Mouse (Mus musculus): Measurements from ENCODE around the gene 3110082I17Rik. TPM values are rescaled to one million over a fixed set of nuclear protein-coding genes. Genes with fewer than 3 reads are reported as not detected.

Gene 3110082I17Rik
- total RNA-seq (2014; rRNA removed) = 4.3 and 7.9 TPM in 2 replicates
- 14.9 and 15.1 TPM in 2 replicates for polyA plus RNA-seq (2015; fragmentation: Nextera tagmentation; extraction: Ambion mirVana)

DNA sequence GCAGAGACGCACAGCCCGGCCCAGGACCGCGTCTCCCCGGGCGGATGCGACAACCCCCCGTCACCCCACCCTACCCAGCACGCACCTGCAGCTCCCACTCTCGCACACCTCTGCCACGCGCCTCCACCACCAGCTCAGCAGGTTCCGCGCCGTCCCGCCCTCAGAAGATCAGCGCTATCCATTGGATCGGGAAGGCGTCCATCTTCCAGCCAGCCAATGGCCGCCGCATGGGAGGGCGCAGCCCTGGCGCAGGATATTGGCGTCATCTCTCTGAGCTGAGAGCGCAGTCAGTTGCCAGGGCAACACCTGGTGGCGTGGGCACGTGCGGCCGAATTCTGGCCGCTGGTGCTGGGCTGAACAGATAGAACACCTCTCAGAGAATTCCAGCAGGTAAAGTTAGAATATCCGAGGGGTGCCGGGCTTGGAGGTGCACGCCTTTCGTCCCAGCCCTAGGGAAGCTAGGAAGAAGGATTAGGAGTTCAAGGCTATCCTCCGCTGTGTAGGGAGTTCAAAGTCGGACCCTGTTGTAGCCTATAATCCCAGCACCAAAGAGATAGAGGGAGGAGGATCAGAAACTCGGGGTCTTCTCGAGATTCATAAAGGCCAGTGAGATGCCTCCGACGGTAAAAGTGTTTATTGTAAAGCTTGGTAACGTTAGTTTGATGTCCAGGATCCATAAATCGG, at the start of gene 3110082I17Rik:
TSS of gene 3110082I17Rik (minus strand) at position 144 of the 684 bp plus-strand sequence.
- no peak for TF ChIP-seq CTCF (IDR thresholded peaks at IDR 0.05)
- WGBS = 3% methylated on average over 42 of the region's 42 CpGs
- no peak within 1 kb of the TSS for H3K27ac ChIP-seq (ENCODE audit: low read depth, low read length)
- H3K9me3 ChIP-seq (ENCODE audit: low read length) = no peaks in the 10 kb centered on the region
- H3K27me3 ChIP-seq (ENCODE audit: insufficient read depth, low read length) = no peaks in the 10 kb centered on the region
- H3K9ac ChIP-seq (replicated peaks; ENCODE audit: low read length, poor library complexity, severe bottlenecking) = peak within 1 kb of the TSS; percentile 59
- H3K4me3 ChIP-seq (ENCODE audit: low read depth, low read length) = peak within 1 kb of the TSS; percentile 55
- no peaks in the 10 kb centered on the region for H3K36me3 ChIP-seq (ENCODE audit: insufficient read depth, low read length)
- ATAC-seq (ENCODE audit: low FRiP score) = peak; percentile 97
- peak within 1 kb of the TSS; percentile 84 for H3K4me2 ChIP-seq (ENCODE audit: low read depth, low read length, poor library complexity, severe bottlenecking)
- H3K4me1 ChIP-seq (ENCODE audit: insufficient read depth, low read length) = peaks cover 7% of the 10 kb centered on the region
- DNase-seq (ENCODE audit: low spot score) = peak; percentile 99

DNA sequence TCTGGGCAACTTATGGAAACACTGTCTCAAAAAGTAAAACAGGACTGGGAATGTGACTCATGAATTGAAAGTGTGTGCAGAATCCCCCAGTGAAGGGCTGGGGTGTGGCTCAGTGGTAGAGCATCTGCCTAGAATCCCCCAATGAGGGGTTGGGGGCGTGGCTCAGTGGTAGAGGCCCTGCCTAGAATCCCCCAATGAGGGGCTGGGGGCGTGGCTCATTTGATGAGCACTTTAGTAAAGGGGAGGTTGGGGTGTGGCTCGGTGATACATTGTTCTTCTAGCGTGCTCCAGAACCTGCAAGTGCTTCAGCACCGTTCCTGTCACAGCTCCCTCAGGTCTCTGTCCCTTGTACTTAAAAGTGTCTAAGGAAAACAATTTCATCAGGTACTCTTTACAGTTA, 45.9 kb upstream of the 3110082I17Rik start:
- ATAC-seq (ENCODE audit: low FRiP score) (no peak), DNase-seq (ENCODE audit: low spot score) (no peak)
- Histone ChIP-seq H3K9ac (replicated peaks; ENCODE audit: low read length, poor library complexity, severe bottlenecking) (no peak overlapping the region), H3K4me3 (ENCODE audit: low read depth, low read length) (no peak overlapping the region), H3K9me3 (ENCODE audit: low read length) (no peaks in the 10 kb centered on the region), H3K4me2 (ENCODE audit: low read depth, low read length, poor library complexity, severe bottlenecking) (no peak overlapping the region), H3K27ac (ENCODE audit: low read depth, low read length) (no peak overlapping the region), H3K4me1 (ENCODE audit: insufficient read depth, low read length) (no peaks in the 10 kb centered on the region), H3K27me3 (ENCODE audit: insufficient read depth, low read length) (peaks cover 2% of the 10 kb centered on the region; the same call in 1 of the 2 replicates), H3K36me3 (ENCODE audit: insufficient read depth, low read length) (no peaks in the 10 kb centered on the region)
- WGBS = 24% methylated on average over 5 of the region's 5 CpGs
- TF ChIP-seq CTCF (IDR thresholded peaks at IDR 0.05) = no peak

DNA sequence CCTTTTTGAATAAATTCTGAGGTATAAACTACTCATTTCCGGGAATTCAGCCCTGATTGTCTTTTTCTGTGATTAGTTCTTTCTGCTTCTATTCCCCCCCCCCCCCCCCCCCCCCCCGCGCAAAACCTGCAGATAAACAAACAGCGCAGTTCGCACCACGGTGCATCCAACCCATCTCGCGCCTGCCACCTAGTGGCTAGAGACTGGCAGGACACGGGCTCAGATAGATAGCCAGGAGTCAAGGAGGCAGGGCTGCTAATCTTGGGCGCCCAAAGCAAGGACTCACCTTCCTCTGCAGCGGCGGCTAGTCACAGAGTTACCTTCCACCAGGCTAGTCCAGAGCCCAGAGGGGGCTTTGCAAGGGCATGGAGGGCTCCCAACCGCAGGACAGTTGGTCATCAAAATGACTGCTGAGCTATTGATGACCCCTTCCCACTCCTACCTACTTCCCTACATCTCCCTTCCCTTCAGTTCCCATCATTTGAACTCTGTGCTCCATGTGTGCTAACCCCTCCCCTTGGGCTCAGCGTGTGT, 44.8 kb upstream of the 3110082I17Rik start:
- Histone ChIP-seq H3K36me3 (ENCODE audit: insufficient read depth, low read length) (no peaks in the 10 kb centered on the region), H3K27ac (ENCODE audit: low read depth, low read length) (no peak overlapping the region), H3K4me2 (ENCODE audit: low read depth, low read length, poor library complexity, severe bottlenecking) (no peak overlapping the region), H3K9ac (replicated peaks; ENCODE audit: low read length, poor library complexity, severe bottlenecking) (no peak overlapping the region), H3K4me3 (ENCODE audit: low read depth, low read length) (no peak overlapping the region), H3K27me3 (ENCODE audit: insufficient read depth, low read length) (peaks cover 2% of the 10 kb centered on the region; the same call in 1 of the 2 replicates), H3K9me3 (ENCODE audit: low read length) (no peaks in the 10 kb centered on the region), H3K4me1 (ENCODE audit: insufficient read depth, low read length) (no peaks in the 10 kb centered on the region)
- WGBS = 6% methylated on average over 11 of the region's 14 CpGs
- peak; percentile 81 for TF ChIP-seq CTCF (IDR thresholded peaks at IDR 0.05)
- ATAC-seq (ENCODE audit: low FRiP score) (no peak; the same call in 1 of the 2 replicates), DNase-seq (ENCODE audit: low spot score) (peak; percentile 82)

DNA sequence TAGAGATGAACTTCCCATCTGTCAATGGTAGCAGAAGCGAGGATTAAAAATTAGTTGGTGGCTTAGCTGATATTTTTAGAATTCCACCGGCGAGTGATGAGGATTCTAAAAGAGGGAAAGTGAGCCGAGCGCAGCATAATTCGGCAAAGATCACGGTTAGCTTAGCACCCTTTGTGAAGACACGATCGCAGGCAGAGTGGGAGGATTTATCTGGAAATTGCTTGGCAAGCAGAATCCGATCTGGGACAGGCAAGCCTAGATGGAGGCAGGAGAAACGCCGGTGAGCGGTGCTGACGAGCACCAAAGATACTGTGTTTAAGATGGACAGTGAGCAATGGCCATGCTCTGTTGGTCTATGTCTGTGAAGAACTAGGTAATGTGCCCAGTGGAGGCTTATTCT, 42.0 kb upstream of the 3110082I17Rik start:
- Histone ChIP-seq H3K4me1 (ENCODE audit: insufficient read depth, low read length) (no peaks in the 10 kb centered on the region), H3K4me3 (ENCODE audit: low read depth, low read length) (no peak overlapping the region), H3K4me2 (ENCODE audit: low read depth, low read length, poor library complexity, severe bottlenecking) (no peak overlapping the region), H3K27me3 (ENCODE audit: insufficient read depth, low read length) (peaks cover 2% of the 10 kb centered on the region; the same call in 1 of the 2 replicates), H3K9ac (replicated peaks; ENCODE audit: low read length, poor library complexity, severe bottlenecking) (no peak overlapping the region), H3K36me3 (ENCODE audit: insufficient read depth, low read length) (no peaks in the 10 kb centered on the region), H3K27ac (ENCODE audit: low read depth, low read length) (no peak overlapping the region), H3K9me3 (ENCODE audit: low read length) (no peaks in the 10 kb centered on the region)
- DNase-seq (ENCODE audit: low spot score) (no peak), ATAC-seq (ENCODE audit: low FRiP score) (no peak)
- WGBS = 78% methylated on average over 14 of the region's 14 CpGs
- TF ChIP-seq CTCF (IDR thresholded peaks at IDR 0.05) = no peak

DNA sequence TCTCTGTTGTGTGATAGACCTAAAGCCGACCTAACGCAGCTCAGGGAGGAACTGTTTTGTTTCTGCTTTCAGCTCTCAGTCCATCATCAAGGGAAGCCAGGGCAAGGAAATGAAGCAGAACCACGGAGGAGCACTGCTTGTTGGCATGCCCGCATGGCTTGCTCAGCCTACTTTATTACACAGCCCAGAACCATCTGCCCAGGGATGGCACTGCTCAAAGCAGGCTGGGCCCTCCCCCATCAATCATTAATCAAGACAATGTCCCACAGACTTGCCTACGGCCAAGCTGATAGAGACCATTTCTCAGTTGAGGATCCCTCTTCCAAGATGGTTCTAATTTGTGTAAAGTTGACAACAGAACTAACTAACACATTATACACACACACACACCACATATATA, 38.5 kb upstream of the 3110082I17Rik start:
- DNase-seq (ENCODE audit: low spot score) (peak; percentile 21), ATAC-seq (ENCODE audit: low FRiP score) (no peak)
- Histone ChIP-seq H3K9ac (replicated peaks; ENCODE audit: low read length, poor library complexity, severe bottlenecking) (no peak overlapping the region), H3K9me3 (ENCODE audit: low read length) (no peaks in the 10 kb centered on the region), H3K27me3 (ENCODE audit: insufficient read depth, low read length) (no peaks in the 10 kb centered on the region), H3K36me3 (ENCODE audit: insufficient read depth, low read length) (no peaks in the 10 kb centered on the region), H3K27ac (ENCODE audit: low read depth, low read length) (no peak overlapping the region), H3K4me2 (ENCODE audit: low read depth, low read length, poor library complexity, severe bottlenecking) (no peak overlapping the region), H3K4me3 (ENCODE audit: low read depth, low read length) (no peak overlapping the region), H3K4me1 (ENCODE audit: insufficient read depth, low read length) (no peaks in the 10 kb centered on the region)
- no peak for TF ChIP-seq CTCF (IDR thresholded peaks at IDR 0.05)
- WGBS = 76% methylated on average over 5 of the region's 5 CpGs

DNA sequence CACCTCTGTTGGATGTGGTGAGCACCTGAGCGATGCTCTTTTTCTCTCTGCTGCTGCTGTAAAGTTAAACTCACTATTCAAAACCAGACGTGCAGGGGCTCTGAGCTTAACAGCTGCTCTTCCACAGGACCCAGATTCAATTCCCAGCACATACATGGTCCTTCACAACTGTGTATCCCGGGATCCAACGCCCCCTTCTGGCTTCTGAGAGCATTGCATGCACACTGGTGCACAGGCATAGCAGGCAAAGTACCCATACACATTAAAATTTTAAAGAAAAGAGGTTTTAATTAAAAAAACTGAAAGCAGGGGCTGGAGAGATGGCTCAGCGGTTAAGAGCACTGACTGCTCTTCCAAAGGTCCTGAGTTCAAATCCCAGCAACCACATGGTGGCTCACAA, 36.6 kb upstream of the 3110082I17Rik start:
- no peak overlapping the region for H3K4me2 ChIP-seq (ENCODE audit: low read depth, low read length, poor library complexity, severe bottlenecking)
- 63% methylated on average over 5 of the region's 5 CpGs for WGBS
- H3K9me3 ChIP-seq (ENCODE audit: low read length) = no peaks in the 10 kb centered on the region
- H3K4me3 ChIP-seq (ENCODE audit: low read depth, low read length) = no peak overlapping the region
- no peak overlapping the region for H3K27ac ChIP-seq (ENCODE audit: low read depth, low read length)
- H3K9ac ChIP-seq (replicated peaks; ENCODE audit: low read length, poor library complexity, severe bottlenecking) = no peak overlapping the region
- DNase-seq (ENCODE audit: low spot score) (no peak), ATAC-seq (ENCODE audit: low FRiP score) (no peak)
- no peaks in the 10 kb centered on the region for H3K27me3 ChIP-seq (ENCODE audit: insufficient read depth, low read length)
- H3K36me3 ChIP-seq (ENCODE audit: insufficient read depth, low read length) = no peaks in the 10 kb centered on the region
- no peaks in the 10 kb centered on the region for H3K4me1 ChIP-seq (ENCODE audit: insufficient read depth, low read length)
- TF ChIP-seq CTCF (IDR thresholded peaks at IDR 0.05) = 0 out of 2 replicates have a peak, but pooled peaks have one; percentile 8
